In genomic region chr1:136325933-136326332, GRCm38 (mm10) we compare ENCODE assay signal across 8 mouse cellular contexts. TPM values are rescaled to one million over a fixed set of nuclear protein-coding genes. Genes with fewer than 3 reads are reported as not detected.
DNase-seq lines count a peak whose midpoint lies in the region; ATAC-seq and TF ChIP-seq lines count a peak whose summit lies in the region.
"Had no signal": no experiment of that assay in that cellular context is flagged by ENCODE, and none has a peak within 500 bp of the region (broad histone marks: within the 10 kb centered on the region; RNA-seq: fewer than 3 reads in every experiment).

No protein-coding gene starts in this region.

- H3K4me3 ChIP-seq in lung, adult 2 months (replicated peaks; ENCODE audit: extremely low read depth, low read depth, low read length), result no peak overlapping the region
- H3K4me3 ChIP-seq in heart, postnatal 0 days (ENCODE audit: low read depth, low read length), result no peak overlapping the region

- H3K9ac ChIP-seq in heart, postnatal 0 days (replicated peaks; ENCODE audit: low read depth, low read length), result peak overlapping the region; percentile 31

- peak; percentile 27 to 52 for DNase-seq in lung, adult 18-20 months
- no peak for DNase-seq in lung, adult 2 months
- DNase-seq in cerebellum, postnatal 25 days, result peak; percentile 47 to 64
- peak; percentile 95 for DNase-seq in heart, postnatal 0 days (ENCODE audit: low spot score)
- peak; percentile 51 for DNase-seq in lung, postnatal 10 days
- DNase-seq in thymus, postnatal 36 days, result no peak
- no peak for DNase-seq in frontal cortex, postnatal 36 days (ENCODE audit: low spot score in 2 of 2)

- ATAC-seq in heart, postnatal 0 days (ENCODE audit: insufficient read depth, low read depth), result peak; percentile 96

- H3K27ac ChIP-seq in heart, postnatal 0 days (ENCODE audit: low read depth), result peak overlapping the region; percentile 84
- H3K27ac ChIP-seq: macrophage had no signal

- 13% methylated on average over 4 of the region's 4 CpGs for WGBS in lung, adult 2 months
- 5% methylated on average over 4 of the region's 4 CpGs for WGBS in heart, postnatal 0 days

- TF ChIP-seq CTCF in lung, adult 2 months (IDR thresholded peaks at IDR 0.05; ENCODE audit: insufficient read depth, low read length), result no peak
- TF ChIP-seq CTCF in heart, postnatal 0 days (IDR thresholded peaks at IDR 0.05; ENCODE audit: low read depth), result no peak

- TF ChIP-seq POLR2A in lung, adult 2 months (IDR thresholded peaks at IDR 0.05; ENCODE audit: borderline replicate concordance, extremely low read depth, low read depth, low read length), result no peak

- peaks cover 17% of the 10 kb centered on the region for H3K36me3 ChIP-seq in heart, postnatal 0 days (replicated peaks; ENCODE audit: control insufficient read depth, insufficient read depth, low read length)

- H3K4me2 ChIP-seq in heart, postnatal 0 days (ENCODE audit: low read depth, low read length), result peak overlapping the region; percentile 39

- H3K9me3 ChIP-seq in heart, postnatal 0 days (replicated peaks; ENCODE audit: control insufficient read depth, low read length), result no peaks in the 10 kb centered on the region

- H3K4me1 ChIP-seq in lung, adult 2 months (ENCODE audit: control insufficient read depth, insufficient read depth, low read length), result peaks cover 10% of the 10 kb centered on the region
- peaks cover 20% of the 10 kb centered on the region for H3K4me1 ChIP-seq in heart, postnatal 0 days (ENCODE audit: control insufficient read depth, insufficient read depth)

- H3K27me3 ChIP-seq in heart, postnatal 0 days (ENCODE audit: control insufficient read depth, insufficient read depth, low read length), result no peaks in the 10 kb centered on the region

- TF ChIP-seq EP300 in heart, postnatal 0 days (IDR thresholded peaks at IDR 0.05; ENCODE audit: low read depth), result no peak

RNA-seq across cellular contexts. Expression of gene Camsap2, which starts 20.0 kb away (rescaled TPM):
- polyA plus RNA-seq in lung, adult 2 months (2012; rRNA removed), result 11.6 and 18.7 TPM in 2 replicates
- total RNA-seq in heart, postnatal 0 days (2014; rRNA removed; ENCODE audit: low replicate concordance), result 16.4 and 17.4 TPM in 2 replicates
- polyA plus RNA-seq in heart, postnatal 0 days (2015; fragmentation: Nextera tagmentation; extraction: Ambion mirVana), result 3.7 and 4.5 TPM in 2 replicates

Comparison
In these comparisons a context has a peak if more than half of its experiments do, and no peak if none do; other contexts are left out.
1. DNase-seq: peak in lung, adult 18-20 months (2 of 2), cerebellum, postnatal 25 days (2 of 2), heart, postnatal 0 days (single experiment) and lung, postnatal 10 days (single experiment); none in lung, adult 2 months (single experiment), thymus, postnatal 36 days (0 of 2) and frontal cortex, postnatal 36 days (0 of 2).